Comparison of ENCODE assay signal across 9 mouse cellular contexts in genomic region chr1:87186261-87187036, GRCm38 (mm10). TPM values are rescaled to one million over a fixed set of nuclear protein-coding genes. Genes with fewer than 3 reads are reported as not detected.
DNase-seq lines count a peak whose midpoint lies in the region; ATAC-seq and TF ChIP-seq lines count a peak whose summit lies in the region.
"Had no signal": no experiment of that assay in that cellular context is flagged by ENCODE, and none has a peak within 500 bp of the region (broad histone marks: within the 10 kb centered on the region; RNA-seq: fewer than 3 reads in every experiment).

No protein-coding gene starts in this region.

- 2% methylated on average over 54 of the region's 54 CpGs for WGBS in limb, embryonic 11.5 days
- WGBS in neural tube, embryonic 15.5 days = 2% methylated on average over 53 of the region's 54 CpGs

- peak overlapping the region; percentile 79 for H3K4me2 ChIP-seq in limb, embryonic 11.5 days (ENCODE audit: low read depth, severe bottlenecking)
- peak overlapping the region; percentile 97 for H3K4me2 ChIP-seq in neural tube, embryonic 15.5 days

- peak overlapping the region; percentile 12 for H3K9ac ChIP-seq in limb, embryonic 11.5 days (ENCODE audit: low read length)
- peak overlapping the region; percentile 51 for H3K9ac ChIP-seq in neural tube, embryonic 15.5 days (replicated peaks)

- TF ChIP-seq POLR2A in testis, adult 2 months (IDR thresholded peaks at IDR 0.05; ENCODE audit: control insufficient read depth, low read depth, low read length) = no peak; the same call in 1 of the 2 replicates

- peak; percentile 19; the same call in 1 of the 2 replicates for ATAC-seq in limb, embryonic 11.5 days (ENCODE audit: insufficient number of reproducible peaks, low FRiP score, low TSS enrichment, low read depth)
- ATAC-seq in neural tube, embryonic 15.5 days (ENCODE audit: low FRiP score) = peak; percentile 56
- no peak for ATAC-seq in megakaryocyte-erythroid progenitor cell, adult 5-6 weeks (replicated peaks; ENCODE audit: low FRiP score, low TSS enrichment, poor library complexity, severe bottlenecking)
- ATAC-seq in inflammation-experienced regulatory T-cells, adult 6 months = no peak

- TF ChIP-seq CTCF in testis, adult 2 months (IDR thresholded peaks at IDR 0.05; ENCODE audit: control insufficient read depth, insufficient read depth, insufficient replicate concordance, low read depth, low read length) = no peak

- no peaks in the 10 kb centered on the region for H3K27me3 ChIP-seq in testis, adult 2 months (ENCODE audit: control insufficient read depth, insufficient read depth, low read length)
- peaks cover 44% of the 10 kb centered on the region for H3K27me3 ChIP-seq in limb, embryonic 11.5 days (ENCODE audit: control insufficient read depth, insufficient read depth, low read length)
- H3K27me3 ChIP-seq in neural tube, embryonic 15.5 days (replicated peaks) = peaks cover 65% of the 10 kb centered on the region

- peak; percentile 40 to 42 for DNase-seq in cerebellum, postnatal 10 days
- DNase-seq in cerebellum, postnatal 4 days (ENCODE audit: low spot score in 2 of 2) = no peak
- DNase-seq in testis, postnatal 10 days (ENCODE audit: low spot score) = no peak
- peak; percentile 61 for DNase-seq in limb, embryonic 11.5 days (ENCODE audit: low spot score)

- H3K27ac ChIP-seq in testis, adult 2 months (ENCODE audit: control insufficient read depth, insufficient read depth, low read depth, low read length) = no peak overlapping the region
- no peak overlapping the region for H3K27ac ChIP-seq in limb, embryonic 11.5 days (replicated peaks; ENCODE audit: low read depth, low read length)
- H3K27ac ChIP-seq in neural tube, embryonic 15.5 days (replicated peaks) = no peak overlapping the region

- H3K4me3 ChIP-seq in testis, adult 2 months (ENCODE audit: control insufficient read depth, low read depth, low read length) = peak overlapping the region; percentile 80
- peak overlapping the region; percentile 31 for H3K4me3 ChIP-seq in limb, embryonic 11.5 days (ENCODE audit: low read depth, low read length)
- peak overlapping the region; percentile 53 for H3K4me3 ChIP-seq in neural tube, embryonic 15.5 days (replicated peaks)

- no peaks in the 10 kb centered on the region for H3K36me3 ChIP-seq in testis, adult 2 months (ENCODE audit: control insufficient read depth, insufficient read depth, low read length)
- no peaks in the 10 kb centered on the region for H3K36me3 ChIP-seq in limb, embryonic 11.5 days (ENCODE audit: control insufficient read depth, insufficient read depth, low read length)
- H3K36me3 ChIP-seq in neural tube, embryonic 15.5 days = no peaks in the 10 kb centered on the region

- H3K9me3 ChIP-seq in limb, embryonic 11.5 days (ENCODE audit: control insufficient read depth, low read length) = no peaks in the 10 kb centered on the region
- no peaks in the 10 kb centered on the region for H3K9me3 ChIP-seq in neural tube, embryonic 15.5 days (replicated peaks)

- peaks cover 42% of the 10 kb centered on the region for H3K4me1 ChIP-seq in testis, adult 2 months (ENCODE audit: control insufficient read depth, insufficient read depth, low read length)
- H3K4me1 ChIP-seq in limb, embryonic 11.5 days (ENCODE audit: control insufficient read depth, insufficient read depth, low read length) = peaks cover 2% of the 10 kb centered on the region; the same call in 1 of the 2 replicates
- H3K4me1 ChIP-seq in neural tube, embryonic 15.5 days = peaks cover 25% of the 10 kb centered on the region

RNA-seq across cellular contexts. Expression of gene Prss56, which starts 3.3 kb away (rescaled TPM):
- 19.1 and 25.3 TPM in 2 replicates for polyA plus RNA-seq in testis, adult 2 months (2012; rRNA removed)
- not detected in 2 replicates for polyA plus RNA-seq in limb, embryonic 11.5 days (2014; fragmentation: Nextera tagmentation; extraction: Ambion mirVana)
- 4.0 and 5.3 TPM in 2 replicates for polyA plus RNA-seq in neural tube, embryonic 15.5 days (2015; fragmentation: Nextera tagmentation; extraction: Ambion mirVana)
- total RNA-seq in megakaryocyte-erythroid progenitor cell, adult 5-6 weeks (2014; fragmentation: Nextera tagmentation) = not detected in 2 replicates
- not detected in 2 replicates for total RNA-seq in megakaryocyte-erythroid progenitor cell, adult 5-6 weeks (2017)
- not detected for polyA plus RNA-seq in inflammation-experienced regulatory T-cells, adult 6 months (2017; shearing (Covaris generic))
- total RNA-seq: heart, postnatal 36 days had no signal

RNA-seq across cellular contexts. Expression of gene Chrnd, which starts 4.0 kb away (rescaled TPM):
- polyA plus RNA-seq in testis, adult 2 months (2012; rRNA removed) = 0.02 and 0.08 TPM in 2 replicates
- 0.73 and 1.2 TPM in 2 replicates for polyA plus RNA-seq in limb, embryonic 11.5 days (2014; fragmentation: Nextera tagmentation; extraction: Ambion mirVana)
- 0.33 and 0.37 TPM in 2 replicates for polyA plus RNA-seq in neural tube, embryonic 15.5 days (2015; fragmentation: Nextera tagmentation; extraction: Ambion mirVana)
- not detected in 2 replicates for total RNA-seq in megakaryocyte-erythroid progenitor cell, adult 5-6 weeks (2014; fragmentation: Nextera tagmentation)
- not detected in 2 replicates for total RNA-seq in megakaryocyte-erythroid progenitor cell, adult 5-6 weeks (2017)
- polyA plus RNA-seq in inflammation-experienced regulatory T-cells, adult 6 months (2017; shearing (Covaris generic)) = not detected
- total RNA-seq: heart, postnatal 36 days had no signal

RNA-seq across cellular contexts. Expression of gene Chrng, which starts 18.0 kb away (rescaled TPM):
- not detected in 2 replicates for polyA plus RNA-seq in testis, adult 2 months (2012; rRNA removed)
- 2.9 and 4.1 TPM in 2 replicates for polyA plus RNA-seq in limb, embryonic 11.5 days (2014; fragmentation: Nextera tagmentation; extraction: Ambion mirVana)
- polyA plus RNA-seq in neural tube, embryonic 15.5 days (2015; fragmentation: Nextera tagmentation; extraction: Ambion mirVana) = 1.2 and 1.5 TPM in 2 replicates
- total RNA-seq in megakaryocyte-erythroid progenitor cell, adult 5-6 weeks (2014; fragmentation: Nextera tagmentation) = not detected in 2 replicates
- not detected in 2 replicates for total RNA-seq in megakaryocyte-erythroid progenitor cell, adult 5-6 weeks (2017)
- under 1 TPM in 1 of 3 experiments, not detected in 2; 0.39 TPM for polyA plus RNA-seq in inflammation-experienced regulatory T-cells, adult 6 months (2017; shearing (Covaris generic))
- total RNA-seq: heart, postnatal 36 days had no signal

RNA-seq across cellular contexts. Expression of gene Eif4e2, which starts 27.3 kb away (rescaled TPM):
- polyA plus RNA-seq in testis, adult 2 months (2012; rRNA removed) = 127 and 132 TPM in 2 replicates
- 140 and 157 TPM in 2 replicates for polyA plus RNA-seq in limb, embryonic 11.5 days (2014; fragmentation: Nextera tagmentation; extraction: Ambion mirVana)
- 93.4 and 101 TPM in 2 replicates for polyA plus RNA-seq in neural tube, embryonic 15.5 days (2015; fragmentation: Nextera tagmentation; extraction: Ambion mirVana)
- total RNA-seq in megakaryocyte-erythroid progenitor cell, adult 5-6 weeks (2014; fragmentation: Nextera tagmentation) = 104 and 149 TPM in 2 replicates
- total RNA-seq in megakaryocyte-erythroid progenitor cell, adult 5-6 weeks (2017) = 241 and 258 TPM in 2 replicates
- polyA plus RNA-seq in inflammation-experienced regulatory T-cells, adult 6 months (2017; shearing (Covaris generic)) = 100 to 1,000 TPM in 2 of 3 experiments, 10 to 100 TPM in 1; 95.8 to 185 (median 116) TPM

RNA-seq across cellular contexts. Expression of gene Ecel1, which starts 30.1 kb away (rescaled TPM):
- 5.8 and 6.8 TPM in 2 replicates for polyA plus RNA-seq in testis, adult 2 months (2012; rRNA removed)
- polyA plus RNA-seq in limb, embryonic 11.5 days (2014; fragmentation: Nextera tagmentation; extraction: Ambion mirVana) = 0.17 and 0.28 TPM in 2 replicates
- 71.9 and 84.7 TPM in 2 replicates for polyA plus RNA-seq in neural tube, embryonic 15.5 days (2015; fragmentation: Nextera tagmentation; extraction: Ambion mirVana)
- not detected in 2 replicates for total RNA-seq in megakaryocyte-erythroid progenitor cell, adult 5-6 weeks (2014; fragmentation: Nextera tagmentation)
- total RNA-seq in megakaryocyte-erythroid progenitor cell, adult 5-6 weeks (2017) = not detected in 2 replicates
- under 1 TPM in 2 of 3 experiments, not detected in 1; 0.77 to 0.88 TPM for polyA plus RNA-seq in inflammation-experienced regulatory T-cells, adult 6 months (2017; shearing (Covaris generic))
- total RNA-seq: heart, postnatal 36 days had no signal

Comparison
In these comparisons a context has a peak if more than half of its experiments do, and no peak if none do; other contexts are left out.
1. DNase-seq: peak in cerebellum, postnatal 10 days (2 of 2) and limb, embryonic 11.5 days (single experiment); none in cerebellum, postnatal 4 days (0 of 2) and testis, postnatal 10 days (single experiment).
2. ATAC-seq: peak in limb, embryonic 11.5 days (single experiment) and neural tube, embryonic 15.5 days (single experiment); none in megakaryocyte-erythroid progenitor cell, adult 5-6 weeks (single experiment) and inflammation-experienced regulatory T-cells, adult 6 months (single experiment).
3. Peak in every context shown above with its lines, with median percentiles within 50 percentile points of each other: H3K4me3 ChIP-seq.